Mouse (Mus musculus) inflammation-experienced regulatory T-cells, adult 16 weeks (primary cell): ENCODE data around the gene Rgs6. TPM values are rescaled to one million over a fixed set of nuclear protein-coding genes. Genes with fewer than 3 reads are reported as not detected.

Experiments used
- polyA plus RNA-seq: library from polyadenylated mRNA; unstranded; fragments of 100-300 nt; shearing (Covaris generic); gene quantifications from one replicate; pipeline ENCODE4 v1.2.1, GENCODE M21; 2017

Gene Rgs6
- not detected for polyA plus RNA-seq

GRCm38 (mm10) chr12:82588017-82588416 lies at the start of gene Rgs6:
Gene Rgs6 (plus strand): TSS chr12:82588292.

